Mouse (Mus musculus): ENCODE measurements around the gene Olfr547. TPM values are rescaled to one million over a fixed set of nuclear protein-coding genes. Genes with fewer than 3 reads are reported as not detected.

The Olfr547 gene
- polyA plus RNA-seq, 1 experiment from 2014 or later, result not detected

- Histone ChIP-seq H3K9ac (ENCODE audit: low read depth, low read length) (no peak overlapping the region), H3K4me3 (ENCODE audit: low read depth, low read length) (no peak overlapping the region), H3K27ac (replicated peaks; ENCODE audit: low read depth, low read length) (no peak overlapping the region), H3K4me1 (ENCODE audit: control insufficient read depth, insufficient read depth, low read length) (no peaks in the 10 kb centered on the region), H3K9me3 (ENCODE audit: control insufficient read depth, low read length) (no peaks in the 10 kb centered on the region), H3K36me3 (ENCODE audit: control insufficient read depth, insufficient read depth, low read length) (no peaks in the 10 kb centered on the region), H3K4me2 (ENCODE audit: low read depth, low read length) (no peak overlapping the region), H3K27me3 (replicated peaks; ENCODE audit: control insufficient read depth, insufficient read depth, low read length) (no peaks in the 10 kb centered on the region)
- DNase-seq (ENCODE audit: low spot score) (no peak), ATAC-seq (ENCODE audit: low read depth) (no peak)
- 57% methylated on average over 6 of the region's 6 CpGs for WGBS
Measured at GRCm38 (mm10) chr7:102575998-102576397, 41.4 kb downstream of the Olfr547 start.

Other genes starting within 250 kb of the Olfr547 start
- gene Rrm1, start 93.1 kb upstream of the Olfr547 start, polyA plus RNA-seq (2014; fragmentation: Nextera tagmentation; extraction: Ambion mirVana), result 98.1 and 123 TPM in 2 replicates
- gene Olfr543, start 53.1 kb upstream of the Olfr547 start, polyA plus RNA-seq (2014; fragmentation: Nextera tagmentation; extraction: Ambion mirVana), result 0.31 and 0.97 TPM in 2 replicates
- 0.10 and 0.14 TPM in 2 replicates for gene Olfr544, start 46.4 kb upstream of the Olfr547 start, polyA plus RNA-seq (2014; fragmentation: Nextera tagmentation; extraction: Ambion mirVana)
- gene Olfr545, start 35.2 kb upstream of the Olfr547 start, polyA plus RNA-seq (2014; fragmentation: Nextera tagmentation; extraction: Ambion mirVana), result not detected in 2 replicates
- not detected in 2 replicates for gene Olfr548-ps1, start 6.1 kb downstream of the Olfr547 start, polyA plus RNA-seq (2014; fragmentation: Nextera tagmentation; extraction: Ambion mirVana)
- not detected in 2 replicates for gene Olfr549, start 15.1 kb downstream of the Olfr547 start, polyA plus RNA-seq (2014; fragmentation: Nextera tagmentation; extraction: Ambion mirVana)
- gene Trim21, start 30.7 kb downstream of the Olfr547 start, polyA plus RNA-seq (2014; fragmentation: Nextera tagmentation; extraction: Ambion mirVana), result 0.58 and 1.1 TPM in 2 replicates
- gene Olfr550, start 36.7 kb downstream of the Olfr547 start, polyA plus RNA-seq (2014; fragmentation: Nextera tagmentation; extraction: Ambion mirVana), result 0.33 and 0.71 TPM in 2 replicates
- gene Olfr551, start 57.1 kb downstream of the Olfr547 start, polyA plus RNA-seq (2014; fragmentation: Nextera tagmentation; extraction: Ambion mirVana), result 0.03 TPM in 1 of 2 replicates, not detected in the other
- 0.14 TPM in 1 of 2 replicates, not detected in the other for gene Olfr552, start 63.0 kb downstream of the Olfr547 start, polyA plus RNA-seq (2014; fragmentation: Nextera tagmentation; extraction: Ambion mirVana)
- 0.08 TPM in 1 of 2 replicates, not detected in the other for gene Olfr553, start 83.5 kb downstream of the Olfr547 start, polyA plus RNA-seq (2014; fragmentation: Nextera tagmentation; extraction: Ambion mirVana)
- gene Olfr554, start 103.7 kb downstream of the Olfr547 start, polyA plus RNA-seq (2014; fragmentation: Nextera tagmentation; extraction: Ambion mirVana), result not detected in 2 replicates
- not detected in 2 replicates for gene Olfr555, start 124.1 kb downstream of the Olfr547 start, polyA plus RNA-seq (2014; fragmentation: Nextera tagmentation; extraction: Ambion mirVana)
- gene Olfr556, start 130.2 kb downstream of the Olfr547 start, polyA plus RNA-seq (2014; fragmentation: Nextera tagmentation; extraction: Ambion mirVana), result not detected in 2 replicates
- gene Trim68, start 152.6 kb downstream of the Olfr547 start, polyA plus RNA-seq (2014; fragmentation: Nextera tagmentation; extraction: Ambion mirVana), result 12.6 and 15.4 TPM in 2 replicates
- 0.10 and 0.12 TPM in 2 replicates for gene Olfr557, start 161.2 kb downstream of the Olfr547 start, polyA plus RNA-seq (2014; fragmentation: Nextera tagmentation; extraction: Ambion mirVana)
- 0.75 and 1.4 TPM in 2 replicates for gene Olfr558, start 167.5 kb downstream of the Olfr547 start, polyA plus RNA-seq (2014; fragmentation: Nextera tagmentation; extraction: Ambion mirVana)
- gene Olfr33, start 184.3 kb downstream of the Olfr547 start, polyA plus RNA-seq (2014; fragmentation: Nextera tagmentation; extraction: Ambion mirVana), result not detected in 2 replicates
- gene Olfr559, start 192.7 kb downstream of the Olfr547 start, polyA plus RNA-seq (2014; fragmentation: Nextera tagmentation; extraction: Ambion mirVana), result not detected in 2 replicates
- gene Olfr560, start 224.6 kb downstream of the Olfr547 start, polyA plus RNA-seq (2014; fragmentation: Nextera tagmentation; extraction: Ambion mirVana), result not detected in 2 replicates
- gene Olfr78, start 224.7 kb downstream of the Olfr547 start, polyA plus RNA-seq (2014; fragmentation: Nextera tagmentation; extraction: Ambion mirVana), result 1.0 and 1.5 TPM in 2 replicates
- 0.11 TPM in 1 of 2 replicates, not detected in the other for gene Olfr561, start 236.5 kb downstream of the Olfr547 start, polyA plus RNA-seq (2014; fragmentation: Nextera tagmentation; extraction: Ambion mirVana)